Mouse (Mus musculus) MEL (cell line): ENCODE measurements around the gene Schip1. TPM values are rescaled to one million over a fixed set of nuclear protein-coding genes. Genes with fewer than 3 reads are reported as not detected.

Source experiments
- DNase-seq: peaks from one replicate; pipeline ENCODE4 v3.0.0; 2011; ENCODE audit warnings: low read depth, low spot score
- H3K27ac ChIP-seq: 2 replicates; pipeline ENCODE4 v1.5.1; 2012; ENCODE audit warnings: low read depth, mild to moderate bottlenecking, control low read depth, low read length, moderate library complexity; ENCODE audit not compliant: control insufficient read depth
- H3K27me3 ChIP-seq, 2 experiments: fragments of 150-350 bp in 1 of 2; sonication (generic) in 1 of 2; 2 replicates each; pipeline ENCODE4 v1.6.1; 2012; ENCODE audit warnings: low read length in 2 of 2, mild to moderate bottlenecking in 2 of 2, improper control_type of control experiment in 1 of 2, moderate library complexity in 1 of 2; ENCODE audit not compliant: insufficient read depth in 2 of 2, control insufficient read depth in 1 of 2
- H3K36me3 ChIP-seq, 2 experiments: 2 replicates each; pipeline ENCODE4 v1.6.1; 2012 to 2014; ENCODE audit warnings: low read length in 2 of 2, improper control_type of control experiment in 1 of 2, inconsistent platforms in 1 of 2, mild to moderate bottlenecking in 1 of 2; ENCODE audit not compliant: insufficient read depth in 2 of 2, control insufficient read depth in 1 of 2
- H3K4me1 ChIP-seq, 2 experiments: fragments of 150-350 bp in 1 of 2; sonication (generic) in 1 of 2; 2 replicates each; pipeline ENCODE4 v1.6.1; 2012; ENCODE audit warnings: low read length in 2 of 2, improper control_type of control experiment in 1 of 2, mild to moderate bottlenecking in 1 of 2; ENCODE audit not compliant: insufficient read depth in 2 of 2, control insufficient read depth in 1 of 2
- H3K4me3 ChIP-seq, 2 experiments: fragments of 150-350 bp in 1 of 2; sonication (generic) in 1 of 2; 2 replicates each; pipeline ENCODE4 v1.5.1; 2012; ENCODE audit warnings: low read depth in 2 of 2, low read length in 2 of 2, mild to moderate bottlenecking in 2 of 2, moderate library complexity in 2 of 2, control low read depth in 1 of 2, improper control_type of control experiment in 1 of 2; ENCODE audit not compliant: control insufficient read depth in 1 of 2, insufficient read depth in 1 of 2
- H3K79me2 ChIP-seq: 2 replicates; pipeline ENCODE4 v1.6.1; 2012; ENCODE audit warnings: mild to moderate bottlenecking, low read length, moderate library complexity; ENCODE audit not compliant: control insufficient read depth, poor library complexity, insufficient read depth
- H3K9ac ChIP-seq: 2 replicates; pipeline ENCODE4 v1.6.1; 2012; ENCODE audit warnings: low read depth, mild to moderate bottlenecking, control low read depth, low read length, moderate library complexity; ENCODE audit not compliant: control insufficient read depth, poor library complexity, severe bottlenecking
- H3K9me3 ChIP-seq: fragments of 150-350 bp; sonication (generic); replicated peaks from 2 replicates; pipeline ENCODE4 v1.6.1; 2012; ENCODE audit warnings: mild to moderate bottlenecking, low read length, improper control_type of control experiment, moderate library complexity; ENCODE audit not compliant: insufficient read depth
- BHLHE40 ChIP-seq: IDR thresholded peaks from 2 replicates; pipeline ENCODE4 v1.6.1; 2012; ENCODE audit warnings: low read depth, mild to moderate bottlenecking, inconsistent platforms, low read length, improper control_type of control experiment, borderline replicate concordance
- CHD2 ChIP-seq: IDR thresholded peaks from 2 replicates; pipeline ENCODE4 v1.6.1; 2011; ENCODE audit warnings: low read length, improper control_type of control experiment
- CTCF ChIP-seq, 3 experiments: IDR thresholded peaks in 2 of 3; conservative IDR thresholded peaks in 1 of 3; 2 replicates each; pipeline ENCODE4 v1.5.1; 2011 to 2012; ENCODE audit warnings: low read length in 3 of 3, low read depth in 2 of 3, mild to moderate bottlenecking in 2 of 3, improper control_type of control experiment in 1 of 3, inconsistent platforms in 1 of 3, mixed read lengths in 1 of 3, moderate library complexity in 1 of 3; ENCODE audit not compliant: control insufficient read depth in 1 of 3, insufficient read depth in 1 of 3, poor library complexity in 1 of 3, severe bottlenecking in 1 of 3
- ELF1 ChIP-seq: IDR thresholded peaks from 2 replicates; pipeline ENCODE4 v1.6.1; 2014; ENCODE audit warnings: low read depth, mild to moderate bottlenecking, inconsistent platforms, low read length, improper control_type of control experiment, moderate library complexity
- ETS1 ChIP-seq: IDR thresholded peaks from 2 replicates; pipeline ENCODE4 v1.6.1; 2012; ENCODE audit warnings: low read depth, mild to moderate bottlenecking, inconsistent platforms, low read length, improper control_type of control experiment, moderate library complexity
- HCFC1 ChIP-seq: IDR thresholded peaks from 2 replicates; pipeline ENCODE4 v1.6.1; 2012; ENCODE audit warnings: low read depth, mild to moderate bottlenecking, inconsistent platforms, low read length, improper control_type of control experiment, moderate library complexity
- MAFK ChIP-seq: IDR thresholded peaks from 2 replicates; pipeline ENCODE4 v1.6.1; 2011; ENCODE audit warnings: low read depth, mild to moderate bottlenecking, low read length, improper control_type of control experiment, borderline replicate concordance
- MAX ChIP-seq: IDR thresholded peaks from 2 replicates; pipeline ENCODE4 v1.6.1; 2011; ENCODE audit warnings: low read length, improper control_type of control experiment
- MAZ ChIP-seq: IDR thresholded peaks from 2 replicates; pipeline ENCODE4 v1.6.1; 2012; ENCODE audit warnings: low read depth, mild to moderate bottlenecking, inconsistent platforms, low read length, improper control_type of control experiment
- MEF2A ChIP-seq: IDR thresholded peaks from 2 replicates; pipeline ENCODE4 v1.6.1; 2014; ENCODE audit warnings: low read depth, mild to moderate bottlenecking, inconsistent platforms, low read length, improper control_type of control experiment; ENCODE audit not compliant: poor library complexity, insufficient replicate concordance, severe bottlenecking; ENCODE audit errors: extremely low read depth
- MXI1 ChIP-seq: IDR thresholded peaks from 2 replicates; pipeline ENCODE4 v1.6.1; 2011; ENCODE audit warnings: mild to moderate bottlenecking, low read depth, low read length, improper control_type of control experiment
- NELFE ChIP-seq: IDR thresholded peaks from 2 replicates; pipeline ENCODE4 v1.6.1; 2011; ENCODE audit warnings: low read depth, low read length, improper control_type of control experiment
- NRF1 ChIP-seq: IDR thresholded peaks from 2 replicates; pipeline ENCODE4 v1.6.1; 2014; ENCODE audit warnings: low read depth, mild to moderate bottlenecking, inconsistent platforms, low read length, improper control_type of control experiment, moderate library complexity; ENCODE audit not compliant: poor library complexity, insufficient read depth, severe bottlenecking
- POLR2AphosphoS2 ChIP-seq: IDR thresholded peaks from 2 replicates; pipeline ENCODE4 v1.6.1; 2011; ENCODE audit warnings: low read length, improper control_type of control experiment
- RCOR1 ChIP-seq: IDR thresholded peaks from 2 replicates; pipeline ENCODE4 v1.6.1; 2012; ENCODE audit warnings: low read depth, mild to moderate bottlenecking, inconsistent platforms, low read length, improper control_type of control experiment
- TAL1 ChIP-seq: IDR thresholded peaks from 2 replicates; pipeline ENCODE4 v1.6.1; 2012; ENCODE audit warnings: mild to moderate bottlenecking, inconsistent platforms, low read length, moderate library complexity, mixed read lengths
- TBP ChIP-seq: IDR thresholded peaks from 2 replicates; pipeline ENCODE4 v1.8.0; 2011; ENCODE audit warnings: low read depth, low read length, improper control_type of control experiment
- ZC3H11A ChIP-seq: IDR thresholded peaks from 2 replicates; pipeline ENCODE4 v1.6.1; 2012; ENCODE audit warnings: low read depth, mild to moderate bottlenecking, inconsistent platforms, low read length, improper control_type of control experiment
- ZMIZ1 ChIP-seq: IDR thresholded peaks from 2 replicates; pipeline ENCODE4 v1.6.1; 2012; ENCODE audit warnings: low read depth, mild to moderate bottlenecking, inconsistent platforms, low read length, improper control_type of control experiment, moderate library complexity
- polyA plus RNA-seq, 2 experiments: library from polyadenylated mRNA; stranded (reverse) in 1 of 2; unstranded in 1 of 2; fragments of >175 nt in 1 of 2; fragments of >200 nt in 1 of 2; gene quantifications; 2 replicates each; pipeline versions ENCODE4 v1.2.1 to v1.2.4; 2012; ENCODE audit warnings: low replicate concordance in 2 of 2, low read depth in 1 of 2; ENCODE audit not compliant: insufficient read length in 2 of 2, insufficient read depth in 1 of 2, missing spikeins in 1 of 2
- total RNA-seq: library from RNA; depleted of rRNA; stranded (reverse); fragments of 300-350 nt; gene quantifications from 2 replicates; pipeline ENCODE4 v1.2.3, GENCODE M21; 2012

Schip1 gene
- total and polyA plus RNA-seq, 3 experiments: 10.1 to 12.4 TPM; not detected in 1

GRCm38 (mm10) chr3:68434897-68435296 is 370.3 kb downstream of the Schip1 start:
- Histone ChIP-seq H3K27me3 (peaks cover 0 to 6% of the 10 kb centered on the region in 2 experiments; a peak in 3 of 4 replicates), H3K27ac (no peak overlapping the region), H3K4me1 (no peaks in the 10 kb centered on the region), H3K9me3 (no peaks in the 10 kb centered on the region), H3K4me3 (no peak overlapping the region), H3K79me2 (no peaks in the 10 kb centered on the region), H3K36me3 (no peaks in the 10 kb centered on the region), H3K9ac (no peak overlapping the region)
- no peak for TF ChIP-seq NELFE
- DNase-seq: no peak

GRCm38 (mm10) chr3:68448480-68448879 is 383.9 kb downstream of the Schip1 start:
- Histone ChIP-seq H3K9me3 (no peaks in the 10 kb centered on the region), H3K4me1 (no peaks in the 10 kb centered on the region), H3K4me3 (no peak overlapping the region), H3K79me2 (no peaks in the 10 kb centered on the region), H3K27me3 (no peaks in the 10 kb centered on the region), H3K27ac (no peak overlapping the region), H3K36me3 (no peaks in the 10 kb centered on the region), H3K9ac (no peak overlapping the region)
- no peak for TF ChIP-seq TAL1
- DNase-seq: peak; percentile 15

GRCm38 (mm10) chr3:68451634-68452033 is 387.0 kb downstream of the Schip1 start:
- no peaks in the 10 kb centered on the region for H3K36me3 ChIP-seq
- TF ChIP-seq RCOR1 (no peak), ZC3H11A (no peak), MXI1 (no peak), TAL1 (no peak), ZMIZ1 (no peak), CHD2 (no peak), MAFK (no peak), ELF1 (no peak), HCFC1 (no peak), MEF2A (no peak), MAZ (no peak), BHLHE40 (no peak), TBP (no peak), POLR2AphosphoS2 (no peak), MAX (no peak), NRF1 (no peak), ETS1 (no peak), CTCF (IDR thresholded peaks at IDR 0.05 in 2 of 3, conservative IDR thresholded peaks at IDR 0.05 in 1 of 3; ENCODE audit: control insufficient read depth in 1 of 3, insufficient read depth in 1 of 3, low read depth in 2 of 3, low read length in 3 of 3, poor library complexity in 1 of 3, severe bottlenecking in 1 of 3) (no peak)
- H3K79me2 ChIP-seq: no peaks in the 10 kb centered on the region
- H3K4me3 ChIP-seq: no peak overlapping the region
- no peak for DNase-seq
- H3K9me3 ChIP-seq: no peaks in the 10 kb centered on the region
- no peak overlapping the region for H3K9ac ChIP-seq
- H3K4me1 ChIP-seq: no peaks in the 10 kb centered on the region
- no peaks in the 10 kb centered on the region for H3K27me3 ChIP-seq
- no peak overlapping the region for H3K27ac ChIP-seq
